Mouse (Mus musculus) spleen, postnatal 4 days (tissue): ENCODE measurements around the gene Nicn1.
"Not testable (repeated sequence)": the region's sequence is repeated elsewhere in the genome, so short reads cannot be mapped to it uniquely, and the experiment has no call there.

Source experiments
- DNase-seq, 2 experiments: peaks; one replicate each; pipeline ENCODE4 v3.0.0; 2022; ENCODE audit warnings: low spot score in 2 of 2

The Nicn1 gene

GRCm38 (mm10) chr9:108278697-108279450 is 11.4 kb upstream of the Nicn1 start:
- DNase-seq, result peak; percentile 65 to 80

- no peak for DNase-seq
Observed at GRCm38 (mm10) chr9:108280071-108280828, 10.0 kb upstream of the Nicn1 start.

DNA sequence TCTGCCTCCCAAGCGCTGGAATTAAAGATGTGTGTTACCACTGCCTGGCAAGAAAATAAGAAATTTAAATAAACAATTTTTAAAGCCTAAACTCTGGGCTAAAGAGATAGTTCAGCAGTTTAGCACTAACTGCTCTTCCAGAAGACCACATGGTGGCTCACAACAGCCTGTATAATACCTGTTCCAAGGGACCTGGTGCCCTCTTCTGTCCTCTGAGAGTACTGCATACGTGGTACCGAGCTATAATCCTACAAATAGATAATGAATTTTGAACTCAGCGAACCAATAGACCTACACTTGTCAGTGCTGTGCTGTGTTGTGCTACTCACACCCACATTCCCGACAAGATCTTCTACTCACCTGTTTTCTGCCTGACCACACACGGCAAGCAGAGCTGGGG is 5.8 kb upstream of the Nicn1 start:
- DNase-seq, result peak; percentile 79 to 86

- DNase-seq, result not testable (repeated sequence)
Observed at GRCm38 (mm10) chr9:108287526-108288238, 2.5 kb upstream of the Nicn1 start.

GRCm38 (mm10) chr9:108289347-108289746 is 882 bp upstream of the Nicn1 start:
- DNase-seq, result no peak

- no peak for DNase-seq
Observed at GRCm38 (mm10) chr9:108290773-108291172, 544 bp downstream of the Nicn1 start.

- DNase-seq, result no peak
Observed at GRCm38 (mm10) chr9:108296453-108297355, 6.5 kb downstream of the Nicn1 start, which contains the start of gene Amt. Amt (plus strand) TSS chr9:108296853.

GRCm38 (mm10) chr9:108301853-108302252 is 11.6 kb downstream of the Nicn1 start:
- DNase-seq, result no peak

GRCm38 (mm10) chr9:108304716-108305115 is 14.5 kb downstream of the Nicn1 start:
- DNase-seq, result no peak

DNA sequence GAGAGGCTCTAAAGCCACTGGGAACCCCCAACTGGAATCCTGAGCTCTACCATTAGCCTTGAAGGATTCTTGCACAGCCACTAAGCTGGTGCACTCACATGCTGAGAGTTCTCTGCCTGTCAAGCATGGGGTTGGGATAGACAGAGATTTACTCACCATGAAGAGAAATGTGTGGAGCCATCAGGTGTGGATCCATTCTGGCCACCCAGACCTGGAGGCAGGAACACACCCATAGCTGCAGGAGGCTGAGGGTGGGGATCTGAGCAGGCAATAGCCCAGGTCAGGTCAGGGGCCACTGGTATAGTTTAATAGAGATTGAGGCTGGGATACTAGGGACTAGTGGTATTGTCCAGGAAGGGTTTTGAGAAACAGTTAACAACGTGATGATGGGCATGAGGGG is 14.9 kb downstream of the Nicn1 start:
- DNase-seq, result peak; percentile 35 to 71

DNA sequence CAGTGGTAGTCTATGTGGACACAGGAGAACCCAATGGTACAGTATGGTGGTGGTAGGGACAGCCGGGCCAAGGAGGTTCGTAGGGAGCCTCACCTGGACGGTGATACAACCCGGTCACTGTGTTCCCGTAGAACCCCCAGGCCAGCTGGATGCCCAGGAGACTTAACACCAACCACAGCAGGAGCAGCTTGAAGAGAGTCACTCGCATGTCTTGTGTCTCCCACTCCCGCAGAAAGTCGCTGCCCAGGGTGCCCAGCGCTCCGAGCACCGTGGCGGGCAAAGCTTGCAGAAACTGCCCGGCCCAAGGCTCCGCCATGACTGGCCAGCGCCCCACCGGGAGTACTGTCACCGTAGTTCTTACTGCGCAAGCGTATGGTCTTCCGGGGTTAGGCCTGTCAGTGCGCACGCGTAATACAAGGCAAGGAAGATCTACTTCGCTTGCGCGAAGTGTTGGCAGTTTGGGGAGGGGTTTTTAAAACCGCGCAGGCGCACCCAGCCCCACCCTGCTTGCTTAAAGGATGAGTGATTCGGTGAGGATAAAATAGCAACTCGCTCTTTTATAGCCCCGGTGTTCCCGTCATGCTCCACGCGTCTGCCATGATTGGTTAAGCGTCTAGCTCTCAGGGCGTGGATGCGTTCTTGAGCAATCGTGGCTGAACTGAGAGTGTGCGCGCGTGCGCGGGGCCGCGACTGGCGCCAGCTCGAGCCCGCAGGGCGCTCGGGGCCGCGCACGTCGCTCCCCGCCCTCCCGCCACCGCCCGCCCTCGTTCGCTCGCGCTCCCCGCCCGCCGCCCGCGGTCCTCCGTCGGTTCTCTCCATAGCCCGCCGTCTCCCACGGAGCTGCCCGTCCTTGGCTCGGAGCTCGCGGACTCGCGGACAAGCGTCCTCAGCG is 15.6 kb downstream of the Nicn1 start, which contains the start of the genes Rhoa and Tcta:
Rhoa (plus strand) TSS at position 501 of the 892 bp plus-strand sequence.
Tcta (minus strand) TSS at position 532 of the 892 bp plus-strand sequence.
- peak; percentile 98 for DNase-seq

DNA sequence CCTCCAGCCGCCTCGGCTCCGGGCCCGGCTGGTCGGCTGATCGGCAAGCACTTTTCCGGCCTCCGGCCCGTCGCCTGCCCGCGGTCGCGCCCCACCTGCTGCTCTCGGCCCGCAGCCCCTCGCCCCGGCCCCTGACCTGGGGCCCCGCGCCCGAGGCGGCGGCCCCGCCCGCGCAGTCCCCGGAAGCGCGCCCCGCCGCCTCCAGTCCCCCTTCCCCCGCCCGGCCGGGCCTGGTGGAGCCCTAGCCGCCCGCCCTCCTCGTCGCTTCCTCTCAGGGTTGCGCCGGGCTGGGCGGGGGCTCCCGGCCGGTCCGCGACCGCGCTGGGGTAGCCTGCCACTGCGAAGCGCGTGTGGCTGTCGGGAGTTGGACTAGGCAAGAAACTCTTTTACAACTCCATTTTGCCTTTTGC is 16.3 kb downstream of the Nicn1 start:
- DNase-seq, result peak; percentile 86 to 93

DNA sequence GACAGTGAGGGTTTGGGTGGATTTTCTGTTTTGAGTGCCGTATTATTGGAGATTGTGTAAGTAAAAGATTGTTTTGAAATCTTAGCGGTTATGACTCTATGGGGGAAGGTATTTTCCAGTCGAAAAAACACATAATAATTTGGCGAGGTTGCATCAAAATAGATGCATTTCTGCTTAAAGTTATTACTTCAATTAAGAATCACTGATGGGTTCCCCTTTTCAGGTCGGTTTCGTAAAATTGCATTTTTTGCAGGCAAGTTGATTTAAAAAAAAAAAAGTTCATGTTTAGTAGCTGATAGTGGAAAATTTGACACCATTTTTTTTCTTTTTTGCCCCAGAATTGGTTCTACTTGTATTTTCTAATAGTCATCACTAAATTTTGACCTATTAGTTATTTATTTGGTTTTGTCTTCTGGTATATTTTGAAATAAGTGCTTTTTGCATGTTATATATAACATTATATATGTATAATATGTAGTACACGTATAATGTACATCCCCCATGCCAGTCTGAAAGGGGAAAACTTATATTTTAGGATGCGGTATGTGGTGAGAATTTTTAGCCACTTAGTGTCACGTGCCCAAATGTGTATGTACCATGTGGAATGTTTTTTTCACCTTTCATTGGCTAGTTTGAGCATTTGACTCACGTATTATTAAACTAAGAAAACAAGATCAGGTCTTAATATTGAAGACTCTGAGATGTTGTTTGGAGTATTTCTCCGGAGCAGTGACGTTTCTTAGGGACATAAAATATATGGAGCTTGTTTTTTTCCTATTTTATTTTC is 17.0 kb downstream of the Nicn1 start:
- DNase-seq, result no peak

GRCm38 (mm10) chr9:108308141-108308540 is 17.9 kb downstream of the Nicn1 start:
- DNase-seq, result no peak

- no peak for DNase-seq
Observed at GRCm38 (mm10) chr9:108317572-108317971, 27.3 kb downstream of the Nicn1 start.

DNA sequence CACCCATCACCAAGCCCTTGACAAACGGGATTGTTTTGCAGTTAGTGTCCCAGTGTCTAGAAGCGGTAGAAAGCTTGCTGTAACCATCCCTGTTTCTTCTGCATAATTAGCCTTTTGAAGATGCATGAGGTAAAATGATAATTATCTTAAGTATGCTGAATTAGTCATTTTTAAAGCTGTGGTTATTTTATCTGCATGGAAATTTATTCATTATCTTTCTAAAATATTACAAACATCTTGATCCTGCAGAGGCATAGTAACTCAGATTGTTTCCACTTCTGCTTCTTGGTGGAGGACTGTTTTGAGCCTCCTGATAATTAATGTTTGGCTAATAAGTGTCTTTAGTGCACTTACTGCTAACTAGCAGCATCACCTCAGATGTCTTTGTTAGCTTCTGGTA is 28.2 kb downstream of the Nicn1 start:
- no peak for DNase-seq

GRCm38 (mm10) chr9:108322054-108322453 is 31.8 kb downstream of the Nicn1 start:
- DNase-seq, result not testable (repeated sequence)

DNA sequence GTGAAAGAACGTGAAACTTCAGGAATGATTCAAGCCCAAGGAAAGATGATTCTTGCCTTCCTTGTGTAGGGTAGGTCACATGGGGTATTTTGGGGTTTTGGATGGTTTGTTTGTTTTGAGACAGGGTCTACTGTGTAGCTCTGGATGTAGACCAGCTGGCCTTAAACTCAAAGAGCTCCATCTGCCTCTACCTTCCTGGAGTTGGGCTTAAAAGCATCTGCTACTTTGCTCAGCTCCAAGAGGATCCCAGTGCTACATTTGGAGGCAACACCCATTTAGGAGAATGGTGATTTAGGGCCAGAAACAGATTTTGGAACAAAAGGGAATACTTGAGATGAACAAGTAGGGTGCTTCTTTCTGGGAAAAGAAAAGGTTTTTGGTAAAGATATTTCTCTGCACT is 34.6 kb downstream of the Nicn1 start:
- no peak for DNase-seq

DNA sequence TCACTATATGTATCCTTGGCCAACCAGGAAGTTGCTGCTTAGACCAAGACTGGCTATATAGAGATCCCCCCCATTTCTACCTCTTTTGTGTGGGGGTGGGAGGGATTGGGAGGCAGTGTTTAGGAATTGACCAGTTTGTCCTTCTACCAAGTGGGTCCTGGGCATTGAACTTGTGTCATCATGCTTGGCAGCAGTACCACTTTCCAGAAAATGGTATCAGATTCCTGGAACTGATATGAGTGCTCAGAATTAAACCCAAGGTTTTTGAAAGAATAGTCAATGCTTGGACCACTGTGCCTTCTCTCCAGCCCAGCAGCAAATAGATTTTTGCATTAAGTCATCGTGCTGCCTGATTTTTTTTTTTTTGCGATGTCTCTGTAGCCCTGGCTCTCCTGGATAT is 35.6 kb downstream of the Nicn1 start:
- no peak for DNase-seq
